Mouse (Mus musculus) lung, adult 2 months (tissue): ENCODE data around the gene Il17c. TPM values are rescaled to one million over a fixed set of nuclear protein-coding genes. Genes with fewer than 3 reads are reported as not detected.
A peak's percentile ranks its signal among the peaks of the same experiment; 100 is the strongest.

Experiments
- DNase-seq: peaks from one replicate; pipeline ENCODE4 v3.0.0; 2022
- H3K4me1 ChIP-seq: fragments of 200-500 bp; 2 replicates; pipeline ENCODE4 v1.6.1; 2011; ENCODE audit warnings: low read length; ENCODE audit not compliant: control insufficient read depth, insufficient read depth
- H3K4me3 ChIP-seq: fragments of 200-500 bp; replicated peaks from 2 replicates; pipeline ENCODE3; 2011; ENCODE audit warnings: low read depth, mild to moderate bottlenecking, control low read depth, low read length; ENCODE audit errors: extremely low read depth
- CTCF ChIP-seq: fragments of 200-500 bp; IDR thresholded peaks from 2 replicates; pipeline ENCODE4 v1.5.1; 2011; ENCODE audit warnings: mild to moderate bottlenecking, low read length, control low read depth; ENCODE audit not compliant: insufficient read depth
- POLR2A ChIP-seq: fragments of 200-500 bp; IDR thresholded peaks from 2 replicates; pipeline ENCODE4 v1.6.1; 2011; ENCODE audit warnings: low read depth, mild to moderate bottlenecking, control low read depth, low read length, borderline replicate concordance; ENCODE audit errors: extremely low read depth
- WGBS: fragments of 180-500 bp; shearing (Covaris S2); methylation state at CpG from one replicate; pipeline ENCODE4 v1.1.7; 2018; 5-methylcytosine and 5-hydroxymethylcytosine counted together
- polyA plus RNA-seq: library from polyadenylated mRNA; depleted of rRNA; stranded (reverse); fragments of >200 nt; gene quantifications from 2 replicates; pipeline ENCODE4 v1.2.3, GENCODE M21; 2012

Il17c gene
- polyA plus RNA-seq, 1 experiment = 0.62 TPM

GRCm38 (mm10) chr8:122428163-122428562, 6.3 kb downstream of the Il17c start:
- no peak for TF ChIP-seq POLR2A
- no peak for TF ChIP-seq CTCF
- WGBS = 76% methylated on average over 9 of the region's 9 CpGs
- no peak for DNase-seq
- H3K4me1 ChIP-seq = peaks cover 8% of the 10 kb centered on the region
- H3K4me3 ChIP-seq = no peak overlapping the region

GRCm38 (mm10) chr8:122430058-122430636, 8.3 kb downstream of the Il17c start:
- H3K4me3 ChIP-seq = no peak overlapping the region
- peaks cover 9% of the 10 kb centered on the region for H3K4me1 ChIP-seq
- no peak for TF ChIP-seq CTCF
- TF ChIP-seq POLR2A = 0 out of 2 replicates have a peak, but pooled peaks have one; percentile 34
- peak; percentile 12 for DNase-seq
- 71% methylated on average over 10 of the region's 10 CpGs for WGBS

- no peak for DNase-seq
- peaks cover 9% of the 10 kb centered on the region for H3K4me1 ChIP-seq
- no peak for TF ChIP-seq POLR2A
- TF ChIP-seq CTCF = no peak
- 63% methylated on average over 3 of the region's 3 CpGs for WGBS
- H3K4me3 ChIP-seq = no peak overlapping the region
Observed at GRCm38 (mm10) chr8:122430646-122431045, 8.8 kb downstream of the Il17c start.

- no peak for DNase-seq
Observed at GRCm38 (mm10) chr8:122431694-122432442, 10.0 kb downstream of the Il17c start.

GRCm38 (mm10) chr8:122432443-122433268, 10.8 kb downstream of the Il17c start, which contains the start of gene Cyba:
Gene Cyba, minus strand, starts transcription at chr8:122432930.
- peak within 1 kb of the TSS; percentile 92 for H3K4me3 ChIP-seq
- H3K4me1 ChIP-seq = peaks cover 9% of the 10 kb centered on the region
- peak; percentile 84 for DNase-seq
- peak; percentile 64; the same call in 1 of the 2 replicates for TF ChIP-seq POLR2A
- no peak for TF ChIP-seq CTCF
- 2% methylated on average over 45 of the region's 45 CpGs for WGBS

More at GRCm38 (mm10) chr8:122431694-122432442, 10.0 kb downstream of the Il17c start:
- H3K4me3 ChIP-seq = peak overlapping the region; percentile 92
- WGBS = 22% methylated on average over 18 of the region's 18 CpGs
- H3K4me1 ChIP-seq = peaks cover 9% of the 10 kb centered on the region
- TF ChIP-seq CTCF (no peak), POLR2A (no peak)

GRCm38 (mm10) chr8:122433269-122433905, 11.6 kb downstream of the Il17c start:
- WGBS = 60% methylated on average over 11 of the region's 11 CpGs
- H3K4me3 ChIP-seq = peak overlapping the region; percentile 92
- TF ChIP-seq CTCF (peak; percentile 34; the same call in 1 of the 2 replicates), POLR2A (no peak)
- no peak for DNase-seq
- peaks cover 9% of the 10 kb centered on the region for H3K4me1 ChIP-seq

- Histone ChIP-seq H3K4me1 (peaks cover 9% of the 10 kb centered on the region), H3K4me3 (no peak overlapping the region)
- no peak for DNase-seq
- WGBS = 92% methylated on average over 6 of the region's 6 CpGs
- TF ChIP-seq POLR2A (no peak), CTCF (peak; percentile 15; the same call in 1 of the 2 replicates)
Observed at GRCm38 (mm10) chr8:122435375-122435774, 13.6 kb downstream of the Il17c start.

GRCm38 (mm10) chr8:122436146-122436545, 14.3 kb downstream of the Il17c start:
- TF ChIP-seq CTCF = no peak
- TF ChIP-seq POLR2A = no peak
- 85% methylated on average over 9 of the region's 9 CpGs for WGBS
- DNase-seq = no peak
- Histone ChIP-seq H3K4me1 (peaks cover 9% of the 10 kb centered on the region), H3K4me3 (no peak overlapping the region)

GRCm38 (mm10) chr8:122436586-122437125, 14.8 kb downstream of the Il17c start:
- TF ChIP-seq CTCF (no peak), POLR2A (no peak)
- H3K4me3 ChIP-seq = no peak overlapping the region
- WGBS = 84% methylated on average over 20 of the region's 20 CpGs
- H3K4me1 ChIP-seq = peaks cover 8% of the 10 kb centered on the region
- no peak for DNase-seq
